Mouse (Mus musculus) embryonic fibroblast, embryonic 13.5 days (primary cell): ENCODE results near the gene Fancf.

Experiments
- CTCF ChIP-seq: IDR thresholded peaks from 2 replicates; pipeline ENCODE4 v1.5.1; 2011; ENCODE audit warnings: mild to moderate bottlenecking, control low read depth, low read length, moderate library complexity, borderline replicate concordance; ENCODE audit not compliant: insufficient read depth
- POLR2A ChIP-seq: IDR thresholded peaks from 2 replicates; pipeline ENCODE4 v1.6.1; 2011; ENCODE audit warnings: low read depth, mild to moderate bottlenecking, control low read depth, low read length, moderate library complexity

- TF ChIP-seq CTCF (no peak), POLR2A (no peak)
Observed at GRCm38 (mm10) chr7:51872597-51872996, 10.5 kb upstream of the Fancf start.
